Mouse (Mus musculus): ENCODE data around the gene Nfkb2.

Gene Nfkb2

GRCm38 (mm10) chr19:46344710-46345419 is 40.7 kb downstream of the Nfkb2 start:
- DNase-seq (ENCODE audit: low read depth, low spot score), result no peak

GRCm38 (mm10) chr19:46347146-46347545 is 43.0 kb downstream of the Nfkb2 start:
- no peak for DNase-seq (ENCODE audit: low read depth, low spot score)

- no peak for DNase-seq (ENCODE audit: low read depth, low spot score)
Observed at GRCm38 (mm10) chr19:46347936-46348668, 44.0 kb downstream of the Nfkb2 start.

- DNase-seq (ENCODE audit: low read depth, low spot score), result peak; percentile 77
Observed at GRCm38 (mm10) chr19:46348761-46349458, 44.8 kb downstream of the Nfkb2 start.

GRCm38 (mm10) chr19:46349550-46349949 is 45.4 kb downstream of the Nfkb2 start:
- DNase-seq (ENCODE audit: low read depth, low spot score), result no peak

GRCm38 (mm10) chr19:46350168-46350932 is 46.2 kb downstream of the Nfkb2 start, which contains the start of gene 2310034G01Rik:
TSS of gene 2310034G01Rik (minus strand) at chr19:46350302.
- no peak for DNase-seq (ENCODE audit: low read depth, low spot score)

- peak; percentile 83 for DNase-seq (ENCODE audit: low read depth, low spot score)
Observed at GRCm38 (mm10) chr19:46356701-46357138, 52.6 kb downstream of the Nfkb2 start.

GRCm38 (mm10) chr19:46357344-46358280 is 53.5 kb downstream of the Nfkb2 start:
- DNase-seq (ENCODE audit: low read depth, low spot score), result no peak

GRCm38 (mm10) chr19:46358381-46358780 is 54.3 kb downstream of the Nfkb2 start:
- no peak for DNase-seq (ENCODE audit: low read depth, low spot score)

Measured in retina, postnatal 7 days (tissue).